Mouse (Mus musculus) erythroblast, embryonic 14.5 days (primary cell): ENCODE data around the gene Kxd1. TPM values are rescaled to one million over a fixed set of nuclear protein-coding genes. Genes with fewer than 3 reads are reported as not detected.

Experiments
- H3K27me3 ChIP-seq: 2 replicates; pipeline ENCODE4 v1.6.1; 2012; ENCODE audit warnings: inconsistent platforms; ENCODE audit not compliant: control insufficient read depth
- H3K36me3 ChIP-seq: 2 replicates; pipeline ENCODE4 v1.6.1; 2012; ENCODE audit warnings: mild to moderate bottlenecking, inconsistent platforms; ENCODE audit not compliant: control insufficient read depth
- H3K4me1 ChIP-seq: 2 replicates; pipeline ENCODE4 v1.6.1; 2012; ENCODE audit warnings: inconsistent platforms; ENCODE audit not compliant: control insufficient read depth
- H3K4me3 ChIP-seq: replicated peaks from 2 replicates; pipeline ENCODE3; 2012; ENCODE audit warnings: moderate library complexity, mild to moderate bottlenecking, inconsistent platforms
- H3K9me3 ChIP-seq: 2 replicates; pipeline ENCODE4 v1.6.1; 2012; ENCODE audit warnings: low read length, inconsistent platforms, mixed read lengths; ENCODE audit not compliant: control insufficient read depth
- GATA1 ChIP-seq: IDR thresholded peaks from 2 replicates; pipeline ENCODE4 v1.6.1; 2012; ENCODE audit warnings: low read length, inconsistent platforms, mixed read lengths
- TAL1 ChIP-seq: IDR thresholded peaks from 3 replicates; pipeline ENCODE4 v1.6.1; 2012; ENCODE audit warnings: low read length, inconsistent platforms, mixed read lengths
- polyA plus RNA-seq: library from polyadenylated mRNA; stranded (reverse); fragments of >175 nt; gene quantifications from 2 replicates; pipeline ENCODE4 v1.2.3, GENCODE M21; 2012

Gene Kxd1
- polyA plus RNA-seq, 1 experiment = 2.6 TPM

GRCm38 (mm10) chr8:70551558-70552161, 23.9 kb upstream of the Kxd1 start:
- Histone ChIP-seq H3K4me3 (no peak overlapping the region), H3K27me3 (no peaks in the 10 kb centered on the region), H3K36me3 (peaks cover 22% of the 10 kb centered on the region), H3K4me1 (peaks cover 53% of the 10 kb centered on the region), H3K9me3 (no peaks in the 10 kb centered on the region)
- TF ChIP-seq TAL1 (no peak), GATA1 (no peak)

- Histone ChIP-seq H3K9me3 (no peaks in the 10 kb centered on the region), H3K4me1 (peaks cover 65% of the 10 kb centered on the region), H3K27me3 (no peaks in the 10 kb centered on the region), H3K4me3 (no peak overlapping the region), H3K36me3 (peaks cover 33% of the 10 kb centered on the region)
- TF ChIP-seq TAL1 (no peak), GATA1 (no peak)
These were observed 21.8 kb upstream of the Kxd1 start for GRCm38 (mm10) chr8:70549412-70550184.

- no peaks in the 10 kb centered on the region for H3K9me3 ChIP-seq
- peaks cover 70% of the 10 kb centered on the region for H3K4me1 ChIP-seq
- TF ChIP-seq GATA1 (no peak), TAL1 (no peak)
- no peak overlapping the region for H3K4me3 ChIP-seq
- no peaks in the 10 kb centered on the region for H3K27me3 ChIP-seq
- peaks cover 42% of the 10 kb centered on the region for H3K36me3 ChIP-seq
These were observed 20.0 kb upstream of the Kxd1 start for GRCm38 (mm10) chr8:70547762-70548161.

- Histone ChIP-seq H3K4me3 (no peak overlapping the region), H3K4me1 (peaks cover 67% of the 10 kb centered on the region), H3K27me3 (no peaks in the 10 kb centered on the region), H3K9me3 (no peaks in the 10 kb centered on the region), H3K36me3 (peaks cover 47% of the 10 kb centered on the region)
- TF ChIP-seq TAL1 (no peak), GATA1 (no peak)
These were observed 18.7 kb upstream of the Kxd1 start for GRCm38 (mm10) chr8:70546412-70546811.

GRCm38 (mm10) chr8:70544200-70544687, 16.5 kb upstream of the Kxd1 start:
- Histone ChIP-seq H3K9me3 (no peaks in the 10 kb centered on the region), H3K36me3 (peaks cover 52% of the 10 kb centered on the region), H3K27me3 (no peaks in the 10 kb centered on the region), H3K4me3 (no peak overlapping the region), H3K4me1 (peaks cover 80% of the 10 kb centered on the region)
- TF ChIP-seq TAL1 (no peak), GATA1 (no peak)

- H3K36me3 ChIP-seq = peaks cover 53% of the 10 kb centered on the region
- no peaks in the 10 kb centered on the region for H3K27me3 ChIP-seq
These were observed 13.3 kb upstream of the Kxd1 start for GRCm38 (mm10) chr8:70541081-70541480.

GRCm38 (mm10) chr8:70540507-70541071, 12.8 kb upstream of the Kxd1 start:
- Histone ChIP-seq H3K4me3 (peak overlapping the region; percentile 93), H3K27me3 (no peaks in the 10 kb centered on the region), H3K4me1 (peaks cover 68% of the 10 kb centered on the region), H3K36me3 (peaks cover 53% of the 10 kb centered on the region), H3K9me3 (no peaks in the 10 kb centered on the region)
- TF ChIP-seq TAL1 = no peak
- no peak for TF ChIP-seq GATA1

More at GRCm38 (mm10) chr8:70541081-70541480, 13.3 kb upstream of the Kxd1 start:
- Histone ChIP-seq H3K4me3 (peak overlapping the region; percentile 93), H3K4me1 (peaks cover 73% of the 10 kb centered on the region), H3K9me3 (no peaks in the 10 kb centered on the region)
- no peak for TF ChIP-seq GATA1
- TF ChIP-seq TAL1 = no peak

GRCm38 (mm10) chr8:70540013-70540506, 12.3 kb upstream of the Kxd1 start:
- TF ChIP-seq TAL1 (no peak), GATA1 (no peak)
- no peaks in the 10 kb centered on the region for H3K9me3 ChIP-seq
- H3K4me1 ChIP-seq = peaks cover 65% of the 10 kb centered on the region
- H3K36me3 ChIP-seq = peaks cover 56% of the 10 kb centered on the region
- peak overlapping the region; percentile 93 for H3K4me3 ChIP-seq
- H3K27me3 ChIP-seq = no peaks in the 10 kb centered on the region
